Mouse (Mus musculus) embryo, embryonic 10.5 days (tissue): Measurements from ENCODE around the gene Lrguk.
A peak's percentile ranks its signal among the peaks of the same experiment; 100 is the strongest.

Experiments
- DNase-seq: peaks from one replicate; pipeline ENCODE4 v3.0.0-alpha.2; 2015; ENCODE audit warnings: low spot score

Gene Lrguk

GRCm38 (mm10) chr6:34028933-34029745 is at the start of gene Lrguk:
Gene Lrguk, plus strand, starts transcription at chr6:34029448.
- peak; percentile 96 for DNase-seq

GRCm38 (mm10) chr6:33982709-33983108 is 46.5 kb upstream of the Lrguk start:
- no peak for DNase-seq

GRCm38 (mm10) chr6:33987132-33987531 is 42.1 kb upstream of the Lrguk start:
- no peak for DNase-seq

GRCm38 (mm10) chr6:33992213-33993034 is 36.8 kb upstream of the Lrguk start:
- peak; percentile 39 for DNase-seq

- no peak for DNase-seq
These were observed 35.4 kb upstream of the Lrguk start for GRCm38 (mm10) chr6:33993842-33994241.

GRCm38 (mm10) chr6:33998590-33998989 is 30.7 kb upstream of the Lrguk start:
- no peak for DNase-seq

- no peak for DNase-seq
These were observed 29.7 kb upstream of the Lrguk start for GRCm38 (mm10) chr6:33999530-33999929.

GRCm38 (mm10) chr6:34000644-34001043 is 28.6 kb upstream of the Lrguk start:
- DNase-seq, result no peak

GRCm38 (mm10) chr6:34003033-34003432 is 26.2 kb upstream of the Lrguk start:
- no peak for DNase-seq

GRCm38 (mm10) chr6:34013469-34013868 is 15.8 kb upstream of the Lrguk start:
- no peak for DNase-seq

- DNase-seq, result no peak
These were observed 439 bp downstream of the Lrguk start for GRCm38 (mm10) chr6:34029746-34030027.

- peak; percentile 22 for DNase-seq
These were observed 4.8 kb downstream of the Lrguk start for GRCm38 (mm10) chr6:34034096-34034495.

- peak; percentile 19 for DNase-seq
These were observed 5.6 kb downstream of the Lrguk start for GRCm38 (mm10) chr6:34034577-34035461.

GRCm38 (mm10) chr6:34040624-34041235 is 11.5 kb downstream of the Lrguk start:
- peak; percentile 89 for DNase-seq

GRCm38 (mm10) chr6:34041589-34042280 is 12.5 kb downstream of the Lrguk start:
- no peak for DNase-seq

- DNase-seq, result no peak
These were observed 15.1 kb downstream of the Lrguk start for GRCm38 (mm10) chr6:34044228-34044811.

GRCm38 (mm10) chr6:34044846-34045540 is 15.7 kb downstream of the Lrguk start:
- no peak for DNase-seq

GRCm38 (mm10) chr6:34046551-34047186 is 17.4 kb downstream of the Lrguk start:
- peak; percentile 26 for DNase-seq

- no peak for DNase-seq
These were observed 20.2 kb downstream of the Lrguk start for GRCm38 (mm10) chr6:34049433-34049832.

- DNase-seq, result no peak
These were observed 30.5 kb downstream of the Lrguk start for GRCm38 (mm10) chr6:34059741-34060140.
